Mouse (Mus musculus) cortical plate, adult 2 months (tissue): ENCODE data around the gene Dtd2. TPM values are rescaled to one million over a fixed set of nuclear protein-coding genes. Genes with fewer than 3 reads are reported as not detected.

Source experiments
- H3K27ac ChIP-seq: fragments of 200-500 bp; 2 replicates; pipeline ENCODE4 v1.5.1; 2012; ENCODE audit warnings: low read length, control low read depth, inconsistent platforms; ENCODE audit not compliant: insufficient read depth
- H3K4me1 ChIP-seq: fragments of 200-500 bp; 2 replicates; pipeline ENCODE4 v1.6.1; 2011; ENCODE audit warnings: low read length; ENCODE audit not compliant: control insufficient read depth, insufficient read depth
- H3K4me3 ChIP-seq: fragments of 200-500 bp; 2 replicates; pipeline ENCODE4 v1.5.1; 2011; ENCODE audit warnings: mild to moderate bottlenecking, low read length, control low read depth; ENCODE audit not compliant: insufficient read depth
- CTCF ChIP-seq: fragments of 200-500 bp; IDR thresholded peaks from 2 replicates; pipeline ENCODE4 v1.5.1; 2011; ENCODE audit warnings: mild to moderate bottlenecking, control low read depth, low read length; ENCODE audit not compliant: insufficient read depth; ENCODE audit errors: extremely low read depth
- POLR2A ChIP-seq: fragments of 200-500 bp; IDR thresholded peaks from 2 replicates; pipeline ENCODE4 v1.6.1; 2011; ENCODE audit warnings: mild to moderate bottlenecking, low read length, control low read depth; ENCODE audit not compliant: insufficient read depth; ENCODE audit errors: extremely low read depth
- polyA plus RNA-seq: library from polyadenylated mRNA; depleted of rRNA; stranded (reverse); fragments of >200 nt; gene quantifications from 2 replicates; pipeline ENCODE4 v1.2.3, GENCODE M21; 2012; rRNA removed

The Dtd2 gene
- 11.7 and 12.4 TPM in 2 replicates for polyA plus RNA-seq

DNA sequence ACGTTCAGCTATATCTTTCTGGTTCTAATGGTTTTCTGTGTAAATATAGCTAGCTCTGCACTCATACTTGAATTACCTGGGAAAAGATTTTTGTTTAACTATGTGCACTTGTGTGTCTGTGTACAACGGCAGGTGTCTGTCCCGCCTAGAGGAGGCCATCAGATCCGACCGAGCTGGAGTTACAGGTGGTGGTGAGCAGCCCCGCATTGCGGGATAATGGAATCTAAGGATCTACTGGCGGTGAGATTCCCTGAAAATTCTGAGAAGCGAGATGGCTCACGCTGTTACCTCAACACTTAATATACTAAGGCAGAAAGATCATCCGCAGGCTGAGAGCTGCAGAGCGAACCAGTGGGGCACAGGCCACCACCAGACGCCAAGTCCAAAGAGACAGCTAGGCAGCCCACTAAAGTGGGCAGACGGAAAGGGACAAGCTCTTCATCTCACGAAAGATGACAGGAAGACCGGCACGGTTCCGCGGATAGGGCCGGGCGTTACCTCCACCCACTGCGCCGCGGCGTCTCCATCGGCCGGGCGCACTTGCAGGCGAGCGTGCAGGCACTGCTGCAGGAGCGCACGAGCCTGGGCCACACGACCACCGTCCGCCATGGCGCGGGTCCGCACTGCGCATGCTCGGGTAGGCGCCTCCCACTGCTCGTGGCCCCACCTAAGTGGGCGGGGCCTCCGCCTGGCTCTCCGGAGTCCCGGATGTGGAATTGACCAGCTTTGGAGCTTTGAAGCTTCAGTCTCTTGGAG lies at the start of gene Dtd2:
Gene Dtd2 (minus strand): TSS at position 625 of the 756 bp plus-strand sequence.
- Histone ChIP-seq H3K27ac (peak within 1 kb of the TSS; percentile 31; the same call in 1 of the 2 replicates), H3K4me3 (peak within 1 kb of the TSS; percentile 92), H3K4me1 (no peaks in the 10 kb centered on the region; the same call in 1 of the 2 replicates)
- TF ChIP-seq POLR2A (peak; percentile 98), CTCF (no peak)

DNA sequence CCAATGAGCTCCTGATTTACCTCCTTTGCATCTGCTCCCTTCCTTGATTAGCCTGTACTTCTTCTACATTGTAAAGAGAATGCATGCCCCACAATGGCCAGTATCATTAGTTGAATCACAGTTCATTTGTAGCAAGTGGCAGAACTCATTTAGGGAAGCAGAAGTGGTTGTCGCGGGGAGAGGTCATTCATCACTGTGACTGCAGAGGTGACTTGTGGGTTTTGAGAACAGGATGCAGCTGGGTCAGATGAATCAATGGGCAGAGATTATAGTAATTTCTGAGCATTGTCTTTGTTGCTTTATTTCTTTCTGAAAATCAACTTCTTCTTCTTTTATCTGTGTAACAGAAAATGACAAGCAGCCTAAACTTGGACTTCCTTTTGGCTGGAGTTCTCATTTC lies 43.0 kb upstream of the Dtd2 start:
- no peak overlapping the region for H3K27ac ChIP-seq
- no peak overlapping the region for H3K4me3 ChIP-seq
- no peaks in the 10 kb centered on the region for H3K4me1 ChIP-seq
- no peak for TF ChIP-seq POLR2A

DNA sequence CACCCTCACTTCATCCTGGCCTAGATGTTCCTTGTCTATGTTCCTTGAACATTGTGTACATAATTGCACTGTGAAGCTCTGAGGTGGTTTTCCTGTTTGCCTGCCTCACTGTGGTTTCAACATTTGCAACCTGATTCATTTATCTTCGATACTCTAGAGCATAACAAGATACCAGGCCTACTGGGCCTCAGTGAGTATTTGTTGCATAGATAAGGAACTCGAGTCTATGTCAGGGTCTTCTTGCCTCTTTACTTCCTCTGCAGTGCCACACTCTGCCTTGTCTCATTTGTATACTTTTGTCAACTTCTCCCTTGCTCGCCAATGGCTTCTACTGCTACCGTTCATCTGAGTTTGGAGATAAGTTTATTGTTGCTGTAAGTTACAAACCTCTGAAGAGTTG lies 40.1 kb upstream of the Dtd2 start:
- no peaks in the 10 kb centered on the region for H3K4me1 ChIP-seq
- TF ChIP-seq CTCF = no peak
- TF ChIP-seq POLR2A = no peak
- H3K4me3 ChIP-seq = no peak overlapping the region
- H3K27ac ChIP-seq = no peak overlapping the region

DNA sequence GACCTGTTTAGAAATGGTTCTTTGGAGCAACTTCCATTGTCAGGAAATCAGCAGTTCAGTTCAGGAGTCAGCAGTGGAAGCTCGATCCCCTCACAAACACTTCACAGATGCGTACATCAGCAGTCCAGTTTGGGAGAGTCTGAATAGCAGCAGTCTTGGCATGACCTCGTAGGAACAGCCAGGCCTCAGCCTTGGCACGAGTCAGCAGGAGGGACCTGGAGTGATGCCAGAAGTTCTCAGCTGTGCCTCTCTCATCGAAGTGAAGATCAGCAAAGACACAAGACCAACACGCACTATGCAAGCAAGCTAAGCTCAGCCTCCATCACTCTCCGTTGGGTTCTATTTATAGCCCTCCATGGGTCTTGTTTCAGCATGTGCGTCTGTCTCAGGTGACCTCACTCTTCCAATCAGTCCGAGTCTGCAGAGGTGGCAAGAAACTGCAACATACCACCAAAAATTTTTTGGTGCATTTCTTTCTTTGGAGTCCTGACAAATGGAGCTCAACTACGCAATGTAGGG lies 36.6 kb upstream of the Dtd2 start:
- no peak for TF ChIP-seq CTCF
- TF ChIP-seq POLR2A = no peak
- H3K27ac ChIP-seq = no peak overlapping the region

DNA sequence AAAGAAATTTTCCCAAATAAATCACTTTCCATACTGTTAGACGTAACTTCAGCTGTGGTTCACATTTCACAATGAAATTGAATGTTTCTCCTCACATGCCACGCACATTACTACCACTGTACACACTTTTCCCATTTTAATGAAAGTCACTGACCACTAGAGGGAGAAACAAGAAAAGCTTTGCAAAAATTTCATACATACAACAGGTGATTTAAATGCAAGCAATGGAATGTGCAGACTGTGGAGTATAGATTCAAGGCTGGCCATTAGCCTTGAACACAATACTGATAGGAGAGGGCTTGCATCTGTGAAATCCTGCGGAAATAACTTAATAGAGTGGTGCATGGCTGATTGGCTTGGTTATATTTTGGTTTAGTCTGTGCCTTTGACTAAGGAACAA lies 32.1 kb upstream of the Dtd2 start:
- Histone ChIP-seq H3K4me3 (no peak overlapping the region), H3K4me1 (no peaks in the 10 kb centered on the region), H3K27ac (no peak overlapping the region)
- TF ChIP-seq POLR2A = no peak
- TF ChIP-seq CTCF = no peak

More for the DNA sequence above, 36.6 kb upstream of the Dtd2 start:
- Histone ChIP-seq H3K4me1 (no peaks in the 10 kb centered on the region), H3K4me3 (no peak overlapping the region)

DNA sequence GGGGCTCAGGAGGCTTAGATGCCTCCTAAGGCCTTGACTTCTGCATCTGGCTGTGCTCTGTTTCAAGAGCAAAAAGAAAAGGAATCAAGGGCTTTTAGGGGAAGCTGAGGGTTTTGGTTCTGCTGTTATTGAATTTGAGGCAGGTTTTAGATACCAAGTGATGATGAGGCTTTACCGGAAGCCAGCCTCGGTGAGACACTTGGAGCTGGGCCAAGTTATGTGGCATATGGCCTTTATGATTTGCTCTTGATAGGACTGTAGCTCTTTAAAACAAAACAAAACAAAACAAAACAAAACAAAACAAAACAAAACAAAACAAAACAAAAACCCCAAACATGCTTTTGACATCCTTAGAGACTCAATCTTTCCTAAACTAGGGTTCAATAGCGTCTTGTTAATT lies 28.7 kb upstream of the Dtd2 start:
- H3K27ac ChIP-seq = no peak overlapping the region
- H3K4me3 ChIP-seq = no peak overlapping the region
- no peak for TF ChIP-seq CTCF
- TF ChIP-seq POLR2A = no peak
- H3K4me1 ChIP-seq = no peaks in the 10 kb centered on the region

DNA sequence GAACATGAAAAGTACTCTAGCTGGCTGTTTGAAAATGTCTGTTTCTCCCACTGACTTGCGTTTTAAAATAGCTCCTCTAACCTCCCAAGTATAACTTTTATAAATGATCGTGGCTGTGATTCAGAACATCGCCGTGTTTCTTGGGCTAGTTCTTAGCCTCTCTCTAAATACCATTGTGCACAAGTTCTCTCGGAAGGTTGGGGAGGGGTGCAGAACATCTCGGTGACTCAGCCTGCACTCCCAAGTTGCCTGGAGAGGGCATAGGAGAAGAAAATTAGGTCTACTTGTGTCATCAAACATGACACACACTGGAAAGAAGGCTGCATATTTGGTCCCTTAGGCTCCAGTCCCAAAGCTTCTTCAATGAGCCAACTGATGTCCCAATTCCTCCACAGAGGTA lies 26.0 kb upstream of the Dtd2 start:
- Histone ChIP-seq H3K27ac (no peak overlapping the region), H3K4me3 (no peak overlapping the region), H3K4me1 (no peaks in the 10 kb centered on the region)
- TF ChIP-seq POLR2A = no peak
- no peak for TF ChIP-seq CTCF

DNA sequence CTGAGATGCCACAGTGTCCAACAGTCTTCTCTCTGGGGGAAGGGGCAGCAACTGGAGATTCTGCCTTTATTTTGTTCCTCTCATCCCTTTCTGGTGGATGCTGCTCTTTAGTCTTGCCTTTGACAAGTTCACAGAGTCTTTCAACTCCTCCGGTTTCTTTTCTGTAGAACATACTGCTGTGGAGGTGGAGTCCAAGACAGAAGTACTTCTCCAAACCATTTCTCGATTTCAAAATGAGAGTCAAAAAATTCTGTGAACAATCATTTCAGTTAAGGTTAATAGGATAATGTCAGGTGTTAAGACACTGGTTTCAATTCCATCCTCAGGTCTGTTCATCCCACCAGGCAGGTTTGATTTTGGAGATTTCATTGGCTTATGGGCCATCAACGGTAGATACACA lies 21.7 kb upstream of the Dtd2 start, which contains the start of gene Gpr33:
Gene Gpr33 (minus strand): TSS at position 101 of the 400 bp plus-strand sequence.
- Histone ChIP-seq H3K4me3 (no peak within 1 kb of the TSS), H3K27ac (no peak within 1 kb of the TSS), H3K4me1 (no peaks in the 10 kb centered on the region)
- TF ChIP-seq POLR2A (no peak), CTCF (no peak)

DNA sequence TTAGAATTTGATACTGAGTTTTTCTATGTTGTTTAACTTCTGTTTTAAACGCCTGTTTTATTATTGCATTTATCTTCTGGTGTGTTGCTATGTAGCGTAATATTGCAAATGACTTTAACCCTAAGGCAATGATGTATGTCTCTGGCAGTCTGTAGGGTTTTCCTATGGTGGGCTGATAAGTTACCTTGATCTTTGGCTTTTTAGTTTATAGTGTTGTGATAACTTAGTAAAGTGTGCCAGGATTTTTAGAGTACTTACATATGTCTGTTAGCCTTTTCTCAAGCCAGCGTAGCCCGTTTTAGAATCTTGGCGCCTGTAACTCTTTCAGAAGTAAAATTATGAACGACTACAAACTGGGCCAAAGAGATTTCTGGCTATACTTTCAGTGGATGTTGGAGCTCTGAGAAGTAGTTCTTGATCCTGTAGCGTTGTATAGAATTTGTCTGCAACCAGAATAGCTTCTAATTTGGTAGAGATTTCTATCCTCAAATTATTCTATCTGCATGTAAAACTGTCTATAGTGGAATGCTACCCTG lies 8.3 kb upstream of the Dtd2 start:
- H3K4me1 ChIP-seq = no peaks in the 10 kb centered on the region; the same call in 1 of the 2 replicates
- TF ChIP-seq CTCF (no peak), POLR2A (no peak)
- no peak overlapping the region for H3K4me3 ChIP-seq
- H3K27ac ChIP-seq = no peak overlapping the region

DNA sequence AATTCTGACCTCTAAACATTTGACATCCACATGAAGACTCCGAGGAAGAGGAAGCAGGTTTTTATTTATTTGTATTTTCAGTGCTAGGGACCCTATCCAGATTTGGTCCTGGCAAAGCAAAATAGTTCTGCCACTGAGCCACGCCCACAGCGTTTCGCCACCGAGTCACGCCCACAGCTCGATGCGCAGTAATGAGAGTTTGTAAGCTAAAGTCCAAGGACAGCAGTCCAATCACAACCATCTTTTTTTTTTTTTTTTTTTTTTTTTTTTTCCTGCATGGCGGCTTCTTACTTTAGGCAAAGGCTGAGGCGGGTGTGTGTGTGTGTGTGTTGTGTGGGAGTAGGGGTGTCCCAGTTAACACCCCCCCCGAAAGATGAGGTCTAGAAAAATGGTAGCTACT lies 7.7 kb upstream of the Dtd2 start:
- Histone ChIP-seq H3K27ac (no peak overlapping the region), H3K4me1 (no peaks in the 10 kb centered on the region; the same call in 1 of the 2 replicates), H3K4me3 (no peak overlapping the region)
- TF ChIP-seq POLR2A (no peak), CTCF (no peak)
